Mouse (Mus musculus): ENCODE data around the gene Taf6l. TPM values are rescaled to one million over a fixed set of nuclear protein-coding genes. Genes with fewer than 3 reads are reported as not detected.

The Taf6l gene
- polyA plus RNA-seq, 1 experiment from 2014 or later: 30.5 TPM

DNA sequence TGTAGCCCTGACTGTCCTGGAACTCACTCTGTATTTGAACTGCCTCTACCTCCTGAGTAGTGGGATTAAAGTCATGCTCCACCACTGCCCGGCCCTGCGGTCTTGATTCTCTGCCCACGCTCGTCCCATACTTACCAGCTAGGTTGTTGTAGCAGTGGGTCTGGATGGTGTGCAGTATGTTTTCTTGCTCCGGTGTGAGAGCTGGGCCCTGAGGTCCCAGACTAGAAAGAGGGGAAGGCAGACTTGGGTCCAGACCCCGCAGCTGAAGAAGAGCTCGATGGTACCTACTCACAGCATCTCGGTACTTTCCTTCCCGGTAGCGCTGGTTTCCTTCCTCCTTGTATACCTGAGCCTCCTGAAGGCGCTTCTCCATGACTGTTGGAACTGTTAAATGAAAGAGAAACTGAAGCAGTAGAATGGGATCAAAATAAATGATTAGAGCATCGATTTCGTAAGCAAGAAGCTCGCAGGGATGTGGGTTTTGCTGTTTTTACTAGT lies 32.1 kb upstream of the Taf6l start:
- H3K36me3 ChIP-seq: peaks cover 31% of the 10 kb centered on the region
- no peak for ATAC-seq (ENCODE audit: borderline replicate concordance, extremely low read depth, low FRiP score, low TSS enrichment)
- 14% methylated on average over 14 of the region's 14 CpGs for WGBS
- H3K4me1 ChIP-seq: peaks cover 37% of the 10 kb centered on the region
- H3K4me2 ChIP-seq: peak overlapping the region; percentile 66
- H3K27ac ChIP-seq: peak overlapping the region; percentile 100
- H3K27me3 ChIP-seq: no peaks in the 10 kb centered on the region
- peak overlapping the region; percentile 72 for H3K9ac ChIP-seq
- H3K9me3 ChIP-seq: no peaks in the 10 kb centered on the region
- H3K4me3 ChIP-seq: peak overlapping the region; percentile 96

DNA sequence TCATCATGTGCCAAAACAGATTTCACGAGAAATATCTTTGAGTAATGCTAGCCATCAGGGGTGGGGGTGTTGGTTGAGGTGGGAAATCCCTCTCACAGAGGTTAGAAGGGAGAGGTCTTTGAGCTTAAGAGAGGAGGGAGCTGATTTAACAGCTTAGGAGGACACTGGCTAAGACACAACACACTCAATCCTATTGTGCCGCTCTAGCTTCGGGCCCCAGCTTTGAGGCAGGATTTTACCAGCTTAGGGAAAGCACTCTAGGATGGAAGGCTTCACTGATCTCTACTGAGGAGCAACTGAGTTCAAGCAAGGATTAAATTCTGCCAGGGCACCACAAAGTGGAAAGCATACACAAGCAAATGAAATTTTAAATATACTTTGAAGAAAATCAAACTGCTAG lies 30.8 kb upstream of the Taf6l start:
- WGBS: 68% methylated on average over 3 of the region's 3 CpGs
- no peak overlapping the region for H3K9ac ChIP-seq
- peak overlapping the region; percentile 9; the same call in 1 of the 2 replicates for H3K4me3 ChIP-seq
- H3K4me2 ChIP-seq: peak overlapping the region; percentile 66; the same call in 1 of the 2 replicates
- no peaks in the 10 kb centered on the region for H3K27me3 ChIP-seq
- no peak overlapping the region for H3K27ac ChIP-seq
- H3K4me1 ChIP-seq: peaks cover 25% of the 10 kb centered on the region
- H3K9me3 ChIP-seq: no peaks in the 10 kb centered on the region
- no peak for ATAC-seq (ENCODE audit: borderline replicate concordance, extremely low read depth, low FRiP score, low TSS enrichment)
- peaks cover 37% of the 10 kb centered on the region for H3K36me3 ChIP-seq

GRCm38 (mm10) chr19:8815812-8816211 lies 29.6 kb upstream of the Taf6l start:
- Histone ChIP-seq H3K36me3 (peaks cover 46% of the 10 kb centered on the region), H3K4me3 (no peak overlapping the region), H3K4me2 (no peak overlapping the region), H3K4me1 (peaks cover 22% of the 10 kb centered on the region), H3K9ac (no peak overlapping the region), H3K27me3 (no peaks in the 10 kb centered on the region), H3K27ac (no peak overlapping the region), H3K9me3 (no peaks in the 10 kb centered on the region)
- ATAC-seq (ENCODE audit: borderline replicate concordance, extremely low read depth, low FRiP score, low TSS enrichment): no peak
- 69% methylated on average over 11 of the region's 11 CpGs for WGBS

DNA sequence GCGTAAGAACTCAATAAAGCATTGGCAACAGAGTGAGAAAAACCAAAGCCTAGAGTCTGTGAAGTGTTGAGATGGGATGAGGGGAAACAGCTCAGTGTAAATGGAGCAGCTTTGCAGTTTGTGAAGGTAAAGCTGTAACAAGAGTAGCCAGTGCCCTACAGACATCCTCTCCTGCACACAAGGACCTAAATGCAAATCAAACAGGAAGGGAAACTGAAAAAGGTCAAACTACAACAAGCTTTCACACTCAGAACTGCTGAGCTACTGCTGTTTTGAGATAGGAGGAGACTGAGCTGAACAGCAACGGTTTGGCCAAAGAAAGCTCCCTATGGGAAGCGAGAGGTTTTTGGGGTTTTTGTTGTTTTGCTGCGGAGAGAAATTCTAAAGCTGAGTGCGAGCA lies 20.6 kb upstream of the Taf6l start:
- no peaks in the 10 kb centered on the region for H3K9me3 ChIP-seq
- H3K4me2 ChIP-seq: no peak overlapping the region
- H3K4me1 ChIP-seq: peaks cover 8% of the 10 kb centered on the region
- H3K9ac ChIP-seq: no peak overlapping the region
- peaks cover 53% of the 10 kb centered on the region for H3K36me3 ChIP-seq
- H3K27ac ChIP-seq: no peak overlapping the region
- no peak for ATAC-seq (ENCODE audit: borderline replicate concordance, extremely low read depth, low FRiP score, low TSS enrichment)
- H3K27me3 ChIP-seq: no peaks in the 10 kb centered on the region
- WGBS: 93% methylated on average over 5 of the region's 5 CpGs
- no peak overlapping the region for H3K4me3 ChIP-seq

- Histone ChIP-seq H3K4me3 (no peak overlapping the region), H3K36me3 (peaks cover 33% of the 10 kb centered on the region), H3K27ac (no peak overlapping the region), H3K9ac (no peak overlapping the region), H3K27me3 (no peaks in the 10 kb centered on the region), H3K4me1 (peaks cover 11% of the 10 kb centered on the region), H3K9me3 (no peaks in the 10 kb centered on the region), H3K4me2 (no peak overlapping the region)
- no peak for ATAC-seq (ENCODE audit: borderline replicate concordance, extremely low read depth, low FRiP score, low TSS enrichment)
- WGBS: 89% methylated on average over 11 of the region's 11 CpGs
Measured at GRCm38 (mm10) chr19:8803879-8804660, 17.9 kb upstream of the Taf6l start.

GRCm38 (mm10) chr19:8803204-8803780 lies 17.1 kb upstream of the Taf6l start:
- H3K9me3 ChIP-seq: no peaks in the 10 kb centered on the region
- H3K27me3 ChIP-seq: no peaks in the 10 kb centered on the region
- 0 out of 2 replicates have a peak overlapping the region, but pooled peaks have one; percentile 24 for H3K9ac ChIP-seq
- peaks cover 31% of the 10 kb centered on the region for H3K36me3 ChIP-seq
- H3K4me1 ChIP-seq: peaks cover 17% of the 10 kb centered on the region
- H3K4me3 ChIP-seq: peak overlapping the region; percentile 72
- peak overlapping the region; percentile 87 for H3K4me2 ChIP-seq
- H3K27ac ChIP-seq: peak overlapping the region; percentile 92
- ATAC-seq (ENCODE audit: borderline replicate concordance, extremely low read depth, low FRiP score, low TSS enrichment): no peak
- 88% methylated on average over 9 of the region's 9 CpGs for WGBS

DNA sequence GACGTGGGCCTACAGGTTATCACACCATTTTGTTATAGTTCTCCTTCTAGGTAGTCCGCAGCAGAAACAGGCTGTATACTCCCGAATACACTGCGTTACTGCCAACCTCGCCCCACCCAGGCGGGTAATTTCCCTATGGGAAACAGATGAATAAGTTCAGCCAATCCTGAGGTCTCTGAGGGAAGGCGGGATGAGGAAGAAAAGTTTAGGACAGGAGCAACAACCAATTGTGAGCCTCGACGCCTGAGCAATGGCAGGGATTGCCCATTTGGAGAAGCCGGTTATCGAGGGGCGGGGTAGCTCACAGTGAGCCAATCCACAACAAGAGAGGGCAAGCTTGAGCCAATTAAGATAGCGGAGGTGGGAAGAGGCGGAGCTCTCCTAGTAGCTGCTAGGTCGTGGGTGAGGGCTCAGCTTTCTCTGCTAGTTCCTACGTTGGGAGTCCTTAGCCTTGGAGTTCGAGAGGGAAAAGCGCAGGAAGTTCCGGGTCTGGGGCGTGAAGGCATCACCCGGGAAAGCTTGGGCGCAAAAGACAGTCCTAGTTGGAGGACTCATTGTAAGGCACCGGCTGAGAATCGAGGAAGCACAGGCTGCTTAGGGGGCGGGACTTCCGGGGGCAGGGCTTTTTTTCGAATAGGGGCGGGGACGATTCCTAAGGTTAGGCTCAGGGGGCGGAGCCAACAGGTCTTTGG lies 16.1 kb upstream of the Taf6l start, which contains the start of gene Zbtb3:
TSS of gene Zbtb3 (plus strand) at position 426 of the 692 bp plus-strand sequence.
- Histone ChIP-seq H3K9me3 (no peaks in the 10 kb centered on the region), H3K9ac (peak within 1 kb of the TSS; percentile 60), H3K4me3 (peak within 1 kb of the TSS; percentile 72), H3K4me1 (peaks cover 22% of the 10 kb centered on the region), H3K4me2 (peak within 1 kb of the TSS; percentile 87), H3K36me3 (peaks cover 22% of the 10 kb centered on the region; the same call in 1 of the 2 replicates), H3K27ac (peak within 1 kb of the TSS; percentile 92), H3K27me3 (no peaks in the 10 kb centered on the region)
- peak; percentile 97 for ATAC-seq (ENCODE audit: borderline replicate concordance, extremely low read depth, low FRiP score, low TSS enrichment)
- WGBS: under 1% methylated on average over 30 of the region's 30 CpGs

DNA sequence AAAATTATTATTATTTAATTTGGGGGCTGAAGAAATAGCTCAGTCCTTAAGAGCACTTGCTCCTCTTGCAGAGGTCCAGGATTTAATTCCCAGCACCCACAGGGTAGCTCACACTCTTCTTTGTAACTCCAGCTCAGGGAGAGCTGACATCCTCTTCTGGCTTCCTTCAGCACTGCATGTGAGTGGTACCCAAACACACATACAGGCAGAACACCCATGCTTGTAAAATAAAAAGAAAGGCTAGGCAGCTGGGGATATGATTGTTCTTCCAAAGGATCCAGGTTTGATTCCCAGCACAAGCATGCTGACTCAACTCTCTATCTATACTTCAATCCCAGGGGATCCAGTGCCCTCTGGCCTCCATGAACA lies 12.7 kb upstream of the Taf6l start:
- Histone ChIP-seq H3K27me3 (no peaks in the 10 kb centered on the region), H3K9ac (no peak overlapping the region), H3K4me3 (peak overlapping the region; percentile 80), H3K4me2 (peak overlapping the region; percentile 85), H3K9me3 (no peaks in the 10 kb centered on the region), H3K27ac (0 out of 2 replicates have a peak overlapping the region, but pooled peaks have one; percentile 21), H3K4me1 (peaks cover 25% of the 10 kb centered on the region), H3K36me3 (peaks cover 17% of the 10 kb centered on the region)
- no peak for ATAC-seq (ENCODE audit: borderline replicate concordance, extremely low read depth, low FRiP score, low TSS enrichment)

DNA sequence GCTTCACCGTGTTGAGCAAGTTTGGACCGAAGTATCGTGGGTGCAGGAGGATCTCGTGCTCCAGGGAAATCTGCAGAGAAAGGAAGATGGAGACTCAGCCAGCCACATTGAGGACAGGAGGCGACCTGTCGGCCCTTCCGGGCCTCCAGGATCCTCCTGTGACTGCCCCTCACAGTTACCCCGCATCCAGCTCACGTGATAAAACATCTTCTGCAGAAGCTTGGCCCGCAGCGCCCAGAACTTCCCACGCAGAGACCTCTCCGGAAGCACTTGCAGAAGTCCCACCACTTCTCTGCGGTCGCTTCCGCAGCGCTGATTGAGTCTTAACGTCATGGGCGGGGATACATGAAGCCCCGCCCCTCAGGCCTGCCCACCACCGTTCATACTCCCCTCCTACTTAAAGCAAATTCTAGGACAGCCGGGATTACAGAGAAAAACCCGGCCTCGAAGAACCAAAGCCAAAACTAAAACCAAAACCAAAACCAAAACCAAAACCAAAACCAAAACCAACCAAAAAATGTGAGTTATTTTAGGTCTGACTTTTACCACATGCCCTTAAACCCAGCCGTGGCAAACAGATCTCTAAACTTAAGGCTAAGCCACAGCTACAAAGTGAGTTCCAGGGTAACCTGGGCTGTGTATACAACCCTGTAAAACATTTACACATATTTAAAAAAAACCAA lies 12.2 kb upstream of the Taf6l start, which contains the start of gene Polr2g:
TSS of gene Polr2g (minus strand) at position 314 of the 683 bp plus-strand sequence.
- peaks cover 25% of the 10 kb centered on the region for H3K4me1 ChIP-seq
- H3K9ac ChIP-seq: peak within 1 kb of the TSS; percentile 83
- H3K27ac ChIP-seq: peak within 1 kb of the TSS; percentile 69
- 1% methylated on average over 25 of the region's 25 CpGs for WGBS
- peaks cover 22% of the 10 kb centered on the region for H3K36me3 ChIP-seq
- ATAC-seq (ENCODE audit: borderline replicate concordance, extremely low read depth, low FRiP score, low TSS enrichment): peak; percentile 73
- H3K4me2 ChIP-seq: peak within 1 kb of the TSS; percentile 85
- H3K9me3 ChIP-seq: no peaks in the 10 kb centered on the region
- H3K4me3 ChIP-seq: peak within 1 kb of the TSS; percentile 80
- no peaks in the 10 kb centered on the region for H3K27me3 ChIP-seq

- Histone ChIP-seq H3K4me2 (no peak overlapping the region), H3K9me3 (no peaks in the 10 kb centered on the region), H3K4me3 (no peak overlapping the region), H3K27me3 (no peaks in the 10 kb centered on the region), H3K27ac (no peak overlapping the region), H3K9ac (no peak overlapping the region), H3K36me3 (peaks cover 28% of the 10 kb centered on the region), H3K4me1 (peaks cover 5% of the 10 kb centered on the region; the same call in 1 of the 2 replicates)
- no peak for ATAC-seq (ENCODE audit: borderline replicate concordance, extremely low read depth, low FRiP score, low TSS enrichment)
- 69% methylated on average over 7 of the region's 7 CpGs for WGBS
Measured at GRCm38 (mm10) chr19:8790171-8790570, 4.0 kb upstream of the Taf6l start.

DNA sequence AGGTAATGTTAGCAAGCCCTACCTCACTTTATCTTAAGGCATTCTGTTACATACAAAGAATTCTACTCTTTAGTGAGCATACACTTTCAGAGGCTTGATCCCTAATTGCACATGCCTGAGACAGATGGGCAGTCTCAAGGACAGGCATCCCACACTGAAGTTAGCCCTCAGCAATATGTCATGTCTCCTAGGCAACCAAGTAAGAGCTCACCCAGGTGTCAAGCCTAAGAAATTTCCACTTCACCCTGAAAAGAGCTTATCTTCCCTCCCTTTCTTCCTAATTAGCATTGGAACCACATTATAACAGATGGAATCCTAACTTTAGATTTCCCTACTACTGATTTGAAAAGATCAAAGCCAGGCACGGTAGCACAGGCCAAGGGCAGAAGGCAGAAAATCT lies 3.0 kb upstream of the Taf6l start:
- Histone ChIP-seq H3K27me3 (no peaks in the 10 kb centered on the region), H3K9ac (no peak overlapping the region), H3K4me1 (peaks cover 7% of the 10 kb centered on the region; the same call in 1 of the 2 replicates), H3K9me3 (no peaks in the 10 kb centered on the region), H3K27ac (no peak overlapping the region), H3K36me3 (peaks cover 20% of the 10 kb centered on the region), H3K4me2 (no peak overlapping the region), H3K4me3 (no peak overlapping the region)
- 48% methylated on average over 1 of the region's 1 CpGs for WGBS
- no peak for ATAC-seq (ENCODE audit: borderline replicate concordance, extremely low read depth, low FRiP score, low TSS enrichment)

Data from lung, embryonic 15.5 days (tissue).